9 mouse cellular contexts compared by ENCODE assay signal in the genomic region with DNA sequence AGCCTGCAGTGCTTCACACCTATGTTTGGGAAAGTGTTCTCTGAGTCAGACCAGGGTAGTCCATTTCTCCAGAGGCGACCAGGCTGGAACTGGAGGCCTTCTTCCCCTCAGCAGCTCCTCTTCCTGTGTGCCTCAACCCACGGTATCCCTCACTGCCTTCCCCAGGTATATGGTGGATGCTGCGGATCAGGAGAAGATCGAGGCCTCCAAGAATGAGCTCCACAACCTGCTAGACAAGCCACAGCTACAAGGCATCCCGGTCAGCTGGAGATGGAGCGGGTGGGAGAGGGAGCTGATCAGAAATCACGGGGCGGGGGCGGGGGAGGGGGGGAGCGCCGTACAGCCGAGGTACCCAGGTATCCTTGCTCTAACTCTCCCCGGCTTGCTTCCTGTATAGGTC. TPM values are rescaled to one million over a fixed set of nuclear protein-coding genes. Genes with fewer than 3 reads are reported as not detected.
DNase-seq lines count a peak whose midpoint lies in the region; ATAC-seq and TF ChIP-seq lines count a peak whose summit lies in the region.
"Had no signal": no experiment of that assay in that cellular context is flagged by ENCODE, and none has a peak within 500 bp of the region (broad histone marks: within the 10 kb centered on the region; RNA-seq: fewer than 3 reads in every experiment).

No protein-coding gene starts in this region.

- H3K27ac ChIP-seq in gastrocnemius, adult 2 months, result peak overlapping the region; percentile 79
- no peak overlapping the region for H3K27ac ChIP-seq in testis, adult 2 months (ENCODE audit: control insufficient read depth, insufficient read depth, low read depth, low read length)
- no peak overlapping the region for H3K27ac ChIP-seq in liver, embryonic 15.5 days (replicated peaks)

- no peak for DNase-seq in gastrocnemius, adult 2 months
- DNase-seq in gastrocnemius, adult 8-10 months (ENCODE audit: low spot score in 2 of 2), result no peak
- DNase-seq in testis, postnatal 10 days (ENCODE audit: low spot score), result no peak
- no peak for DNase-seq in adrenal gland, postnatal 14 days
- DNase-seq in layer of hippocampus, postnatal 25 days (ENCODE audit: extremely low spot score in 1 of 2, low spot score in 1 of 2), result no peak
- no peak for DNase-seq in cerebellum, postnatal 14 days

- H3K36me3 ChIP-seq in testis, adult 2 months (ENCODE audit: control insufficient read depth, insufficient read depth, low read length), result no peaks in the 10 kb centered on the region
- H3K36me3 ChIP-seq in liver, embryonic 15.5 days (replicated peaks), result peaks cover 15% of the 10 kb centered on the region

- no peak overlapping the region for H3K9ac ChIP-seq in liver, embryonic 15.5 days

- 46% methylated on average over 13 of the region's 13 CpGs for WGBS in liver, embryonic 15.5 days (ENCODE audit: insufficient replicate concordance)

- H3K4me2 ChIP-seq in liver, embryonic 15.5 days, result peak overlapping the region; percentile 69

- ATAC-seq in liver, embryonic 15.5 days (ENCODE audit: insufficient read depth), result no peak

- H3K4me3 ChIP-seq in gastrocnemius, adult 2 months, result 0 out of 2 replicates have a peak overlapping the region, but pooled peaks have one; percentile 49
- H3K4me3 ChIP-seq in testis, adult 2 months (ENCODE audit: control insufficient read depth, low read depth, low read length), result peak overlapping the region; percentile 35; the same call in 1 of the 2 replicates
- H3K4me3 ChIP-seq in liver, embryonic 15.5 days (replicated peaks), result no peak overlapping the region

- H3K4me1 ChIP-seq in testis, adult 2 months (ENCODE audit: control insufficient read depth, insufficient read depth, low read length), result peaks cover 3% of the 10 kb centered on the region
- peaks cover 16% of the 10 kb centered on the region for H3K4me1 ChIP-seq in liver, embryonic 15.5 days (replicated peaks)

- TF ChIP-seq POLR2A in testis, adult 2 months (IDR thresholded peaks at IDR 0.05; ENCODE audit: control insufficient read depth, low read depth, low read length), result no peak

- intact Hi-C loops in gastrocnemius, adult 2 months (cut with DNase I), result loop anchor here (5.0 kb wide), 1 partner anchor 213 kb away; no protein-coding TSS in a partner anchor

- no peak for TF ChIP-seq CTCF in gastrocnemius, adult 2 months (IDR thresholded peaks at IDR 0.05)
- no peak for TF ChIP-seq CTCF in testis, adult 2 months (IDR thresholded peaks at IDR 0.05; ENCODE audit: control insufficient read depth, insufficient read depth, insufficient replicate concordance, low read depth, low read length)

- no peaks in the 10 kb centered on the region for H3K9me3 ChIP-seq in liver, embryonic 15.5 days (replicated peaks)

- H3K27me3 ChIP-seq in testis, adult 2 months (ENCODE audit: control insufficient read depth, insufficient read depth, low read length), result no peaks in the 10 kb centered on the region
- H3K27me3 ChIP-seq in liver, embryonic 15.5 days, result no peaks in the 10 kb centered on the region

RNA-seq across cellular contexts. Expression of gene Arl8a, which starts 7.4 kb away (rescaled TPM):
- total RNA-seq in gastrocnemius, adult 2 months (2021), result 10 to 100 TPM; 16.5 to 17.8 TPM
- 10 to 100 TPM; 16.6 to 19.3 (median 18.0) TPM for total RNA-seq in gastrocnemius, adult 8-10 months (2022)
- 16.9 and 20.6 TPM in 2 replicates for polyA plus RNA-seq in testis, adult 2 months (2012; rRNA removed)
- 11.2 and 12.4 TPM in 2 replicates for polyA plus RNA-seq in liver, embryonic 15.5 days (2015; fragmentation: Nextera tagmentation; extraction: Ambion mirVana)
- 41.9 and 57.3 TPM in 2 replicates for total RNA-seq in adrenal gland, postnatal 14 days (2021)
- total RNA-seq in layer of hippocampus, postnatal 25 days (2021), result 100 to 1,000 TPM; 259 to 264 TPM

RNA-seq across cellular contexts. Expression of gene Gpr37l1, which starts 13.5 kb away (rescaled TPM):
- total RNA-seq in gastrocnemius, adult 2 months (2021), result under 1 TPM; 0.38 to 0.56 TPM
- under 1 TPM; 0.15 to 0.36 (median 0.27) TPM for total RNA-seq in gastrocnemius, adult 8-10 months (2022)
- polyA plus RNA-seq in testis, adult 2 months (2012; rRNA removed), result 0.07 TPM in 1 of 2 replicates, not detected in the other
- not detected in 2 replicates for polyA plus RNA-seq in liver, embryonic 15.5 days (2015; fragmentation: Nextera tagmentation; extraction: Ambion mirVana)
- total RNA-seq in adrenal gland, postnatal 14 days (2021), result 1.8 and 2.4 TPM in 2 replicates
- total RNA-seq in layer of hippocampus, postnatal 25 days (2021), result 100 to 1,000 TPM; 226 to 229 TPM
- polyA plus RNA-seq: erythroblast, embryonic 14.5 days had no signal

RNA-seq across cellular contexts. Expression of gene Ptpn7, which starts 21.5 kb away (rescaled TPM):
- under 1 TPM in 1 of 2 experiments, not detected in 1; 0.17 TPM for total RNA-seq in gastrocnemius, adult 2 months (2021)
- total RNA-seq in gastrocnemius, adult 8-10 months (2022), result under 1 TPM; 0.12 to 0.22 (median 0.15) TPM
- 2.6 TPM in 2 replicates for polyA plus RNA-seq in testis, adult 2 months (2012; rRNA removed)
- 10.7 and 10.9 TPM in 2 replicates for polyA plus RNA-seq in liver, embryonic 15.5 days (2015; fragmentation: Nextera tagmentation; extraction: Ambion mirVana)
- 1.1 and 3.9 TPM in 2 replicates for total RNA-seq in adrenal gland, postnatal 14 days (2021)
- total RNA-seq in layer of hippocampus, postnatal 25 days (2021), result under 1 TPM in 1 of 2 experiments, not detected in 1; 0.12 TPM

RNA-seq across cellular contexts. Expression of gene Lgr6, which starts 48.9 kb away (rescaled TPM):
- total RNA-seq in gastrocnemius, adult 2 months (2021), result under 1 TPM; 0.08 to 0.86 TPM
- total RNA-seq in gastrocnemius, adult 8-10 months (2022), result under 1 TPM; 0.11 to 0.19 (median 0.17) TPM
- polyA plus RNA-seq in testis, adult 2 months (2012; rRNA removed), result 3.0 and 3.8 TPM in 2 replicates
- 0.18 and 0.25 TPM in 2 replicates for polyA plus RNA-seq in liver, embryonic 15.5 days (2015; fragmentation: Nextera tagmentation; extraction: Ambion mirVana)
- total RNA-seq in adrenal gland, postnatal 14 days (2021), result 15.1 and 22.0 TPM in 2 replicates
- 1 to 10 TPM; 1.6 to 2.4 TPM for total RNA-seq in layer of hippocampus, postnatal 25 days (2021)
- polyA plus RNA-seq: erythroblast, embryonic 14.5 days had no signal

Comparison
In these comparisons a context has a peak if more than half of its experiments do, and no peak if none do; other contexts are left out.
1. RNA of gene Gpr37l1, which starts 13.5 kb away (total RNA-seq): 226 to 229 TPM in layer of hippocampus, postnatal 25 days; 1.8 to 2.4 TPM in adrenal gland, postnatal 14 days, 0.38 to 0.56 TPM in gastrocnemius, adult 2 months and 0.15 to 0.36 TPM in gastrocnemius, adult 8-10 months; every median in the first group is over 10 times any median in the second.